Mouse (Mus musculus) kidney, adult 8-10 months (tissue): ENCODE results near the gene Mapt.

Source experiments
- DNase-seq, 2 experiments: peaks; one replicate each; pipeline ENCODE4 v3.0.0; 2022

Gene Mapt

DNA sequence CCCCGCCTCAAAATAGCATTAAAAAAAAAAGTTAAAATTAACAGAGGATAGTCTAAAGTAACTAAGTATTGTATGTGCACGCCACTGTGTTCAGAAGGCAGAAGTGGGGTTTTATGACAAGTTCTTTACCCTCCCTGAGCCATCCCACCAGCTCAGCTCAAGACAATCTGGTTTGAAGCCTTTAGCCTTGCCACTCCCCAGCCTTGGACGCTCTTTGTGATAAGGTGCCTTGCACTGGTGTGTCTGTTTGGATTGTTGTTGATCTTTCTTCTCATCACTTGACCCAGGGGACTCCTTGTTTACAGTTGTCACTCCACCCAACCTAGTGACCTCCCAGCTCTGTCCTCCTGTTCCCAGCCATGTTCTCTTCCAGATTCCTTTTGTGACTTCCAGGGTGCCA, 86.4 kb downstream of the Mapt start:
- DNase-seq = no peak

DNA sequence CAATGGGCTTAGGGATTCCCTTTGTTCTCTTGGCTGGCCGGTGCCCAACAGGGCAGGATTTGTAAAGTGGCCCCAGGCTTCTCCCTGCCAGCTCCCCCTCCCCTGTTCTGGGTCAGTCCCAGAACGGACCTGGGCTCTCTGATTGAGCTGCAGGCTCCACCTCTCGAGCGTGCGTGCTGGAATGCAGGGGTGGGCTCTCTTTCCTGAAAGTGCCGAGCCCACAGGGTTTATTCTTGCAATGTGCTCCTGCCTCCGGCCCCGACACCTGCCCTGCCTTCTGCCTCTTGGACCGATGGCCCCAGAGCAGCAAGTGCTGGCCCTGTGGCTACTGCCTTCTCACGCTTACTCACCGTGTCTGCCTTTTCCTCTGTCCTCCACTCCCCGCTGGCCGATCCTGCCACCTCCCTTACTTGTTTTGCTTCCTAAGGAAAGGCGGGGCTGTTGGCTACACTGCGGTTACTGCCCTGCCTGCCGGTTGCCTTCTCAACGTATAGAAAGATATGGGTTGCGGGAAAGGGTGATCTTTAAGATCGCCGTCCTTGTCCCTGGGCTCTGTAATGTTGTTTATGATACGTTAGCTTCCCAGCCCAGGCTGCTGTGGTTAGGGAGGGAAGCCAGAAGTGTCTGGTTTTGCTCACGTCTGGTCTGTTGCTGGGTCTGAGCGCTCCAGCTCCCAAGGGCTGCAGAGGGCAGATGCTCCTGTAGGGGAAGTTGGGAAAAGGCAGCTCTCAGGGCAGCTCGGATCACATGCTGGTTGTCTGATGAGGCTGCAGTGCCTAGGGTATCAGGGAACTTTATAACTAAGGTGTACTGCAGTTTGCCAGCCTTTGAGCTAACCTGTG, 88.0 kb downstream of the Mapt start:
- no peak for DNase-seq

DNA sequence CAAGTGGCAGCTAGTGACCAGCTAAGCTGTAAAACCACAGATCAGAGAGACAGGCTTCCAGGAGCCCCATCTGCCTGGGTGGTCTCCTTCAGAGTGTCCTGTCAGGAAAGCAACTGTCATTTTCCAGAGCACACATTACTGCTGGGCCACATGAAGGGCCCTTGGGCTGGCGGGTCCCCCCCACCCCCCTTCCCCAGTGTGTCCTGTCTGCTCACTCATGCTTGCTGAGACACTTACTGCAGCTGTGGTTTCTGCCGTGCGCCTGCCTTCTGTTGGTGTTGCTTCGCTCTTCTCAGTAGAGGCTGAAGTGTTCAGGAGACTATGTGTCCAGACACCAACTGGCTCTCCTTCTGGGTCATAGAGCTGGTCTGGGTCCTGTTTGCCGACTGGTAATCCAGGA, 89.3 kb downstream of the Mapt start:
- no peak for DNase-seq

DNA sequence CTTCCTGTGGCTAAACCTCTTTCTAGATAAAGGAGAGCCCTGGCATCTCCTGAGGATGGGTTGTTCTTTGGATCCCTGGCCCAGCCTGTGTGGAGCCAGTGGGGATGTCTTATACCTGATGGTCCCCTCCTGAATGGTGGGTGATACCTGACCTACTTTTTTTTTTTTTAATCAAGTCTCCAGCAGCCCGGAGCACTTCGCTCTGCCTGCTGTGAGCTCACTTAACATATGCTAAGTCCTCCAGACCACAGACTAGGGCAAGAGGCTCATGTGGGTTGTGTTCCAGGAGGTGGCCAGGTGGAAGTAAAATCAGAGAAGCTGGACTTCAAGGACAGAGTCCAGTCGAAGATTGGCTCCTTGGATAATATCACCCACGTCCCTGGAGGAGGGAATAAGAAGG, 91.0 kb downstream of the Mapt start:
- DNase-seq = no peak

DNA sequence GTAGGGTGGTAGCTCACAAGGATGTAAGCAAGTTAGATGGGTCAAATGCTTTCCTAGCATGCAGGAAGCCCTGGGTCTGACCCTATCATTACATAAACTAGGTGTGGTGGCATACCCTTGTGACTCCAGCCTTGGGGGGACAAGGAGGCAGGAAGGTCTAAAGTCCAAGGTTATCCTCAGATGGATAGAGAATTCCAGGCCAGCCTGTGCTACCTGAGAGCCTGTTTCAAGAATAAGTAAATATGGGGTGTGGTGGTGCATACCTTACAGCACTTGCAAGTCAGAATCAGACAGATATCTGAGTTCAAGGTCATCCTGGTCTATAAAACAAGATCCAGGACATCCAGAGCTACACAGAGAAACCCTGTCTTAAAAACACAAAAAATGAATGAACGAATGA, 96.3 kb downstream of the Mapt start:
- no peak for DNase-seq

DNA sequence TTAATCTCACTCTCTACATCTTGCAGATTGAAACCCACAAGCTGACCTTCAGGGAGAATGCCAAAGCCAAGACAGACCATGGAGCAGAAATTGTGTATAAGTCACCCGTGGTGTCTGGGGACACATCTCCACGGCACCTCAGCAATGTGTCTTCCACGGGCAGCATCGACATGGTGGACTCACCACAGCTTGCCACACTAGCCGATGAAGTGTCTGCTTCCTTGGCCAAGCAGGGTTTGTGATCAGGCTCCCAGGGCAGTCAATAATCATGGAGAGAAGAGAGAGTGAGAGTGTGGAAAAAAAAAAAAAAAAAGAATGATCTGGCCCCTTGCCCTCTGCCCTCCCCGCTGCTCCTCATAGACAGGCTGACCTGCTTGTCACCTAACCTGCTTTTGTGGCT, 96.8 kb downstream of the Mapt start:
- no peak for DNase-seq

DNA sequence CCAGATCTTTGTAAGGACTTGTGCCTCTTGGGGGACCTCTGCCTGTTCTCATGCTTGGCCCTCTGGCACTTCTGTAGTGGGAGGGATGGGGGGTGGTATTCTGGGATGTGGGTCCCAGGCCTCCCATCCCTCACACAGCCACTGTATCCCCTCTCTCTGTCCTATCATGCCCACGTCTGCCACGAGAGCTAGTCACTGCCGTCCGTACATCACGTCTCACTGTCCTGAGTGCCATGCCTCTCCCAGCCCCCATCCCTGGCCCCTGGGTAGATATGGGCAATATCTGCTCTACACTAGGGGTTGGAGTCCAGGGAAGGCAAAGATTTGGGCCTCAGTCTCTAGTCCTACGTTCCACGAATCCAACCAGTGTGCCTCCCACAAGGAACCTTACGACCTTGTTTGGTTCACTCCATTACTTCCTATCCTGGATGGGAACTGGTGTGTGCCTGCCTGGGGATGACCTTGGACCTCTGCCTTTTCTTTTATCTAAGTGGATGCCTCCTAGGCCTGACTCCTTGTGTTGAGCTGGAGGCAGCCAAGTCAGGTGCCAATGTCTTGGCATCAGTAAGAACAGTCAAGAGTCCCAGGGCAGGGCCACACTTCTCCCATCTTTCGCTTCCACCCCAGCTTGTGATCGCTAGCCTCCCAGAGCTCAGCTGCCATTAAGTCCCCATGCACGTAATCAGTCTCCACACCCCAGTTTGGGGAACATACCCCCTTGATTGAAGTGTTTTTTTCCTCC, 98.2 kb downstream of the Mapt start:
- no peak for DNase-seq

DNA sequence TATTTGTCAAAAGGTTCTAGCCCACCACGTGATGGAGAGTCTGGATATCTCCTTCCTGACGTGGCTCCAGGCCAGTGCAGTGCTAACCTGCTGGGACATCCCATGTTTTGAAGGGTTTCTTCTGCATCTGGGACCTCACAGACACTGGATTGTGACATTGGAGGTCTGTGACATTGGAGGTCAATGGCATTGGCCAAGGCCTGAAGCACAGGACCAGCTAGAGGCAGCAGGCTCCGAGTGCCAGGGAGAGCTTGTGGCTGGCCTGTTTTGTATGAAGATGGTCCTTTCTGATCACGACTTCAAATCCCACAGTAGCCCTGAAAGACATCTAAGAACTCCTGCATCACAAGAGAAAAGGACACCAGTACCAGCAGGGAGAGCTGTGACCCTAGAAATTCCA, 99.0 kb downstream of the Mapt start:
- no peak for DNase-seq

DNA sequence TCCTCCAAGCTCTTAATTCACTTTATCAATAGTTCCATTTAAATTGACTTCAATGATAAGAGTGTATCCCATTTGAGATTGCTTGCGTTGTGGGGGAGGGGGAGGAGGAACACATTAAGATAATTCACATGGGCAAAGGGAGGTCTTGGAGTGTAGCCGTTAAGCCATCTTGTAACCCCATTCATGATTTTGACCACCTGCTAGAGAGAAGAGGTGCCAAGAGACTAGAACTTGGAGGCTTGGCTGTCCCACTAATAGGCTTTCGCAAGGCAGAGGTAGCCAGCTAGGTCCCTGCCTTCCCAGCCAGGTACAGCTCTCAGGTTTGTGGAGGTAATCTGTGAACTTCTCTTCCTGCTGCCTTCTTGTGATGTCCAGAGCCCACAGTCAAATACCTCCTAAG, 100.0 kb downstream of the Mapt start:
- no peak for DNase-seq

DNA sequence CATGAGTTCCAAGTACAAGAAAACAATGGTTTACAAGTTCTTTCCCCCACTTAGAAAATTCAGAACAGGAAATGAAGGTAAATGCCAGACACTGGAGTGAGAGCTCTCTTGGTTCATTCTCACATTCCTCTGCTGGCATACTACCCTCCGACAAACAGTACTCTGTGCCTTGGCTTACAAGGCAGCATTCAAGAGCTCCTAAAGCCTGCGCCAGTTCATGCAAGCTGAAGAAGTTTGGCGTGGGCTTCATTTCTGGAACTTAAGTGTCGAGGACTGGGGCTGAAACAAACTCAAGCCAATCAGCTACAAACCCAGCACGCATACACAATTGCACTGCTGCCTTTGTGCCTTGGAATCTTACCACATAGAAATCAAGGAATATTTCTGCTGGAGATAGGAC, 100.9 kb downstream of the Mapt start:
- no peak for DNase-seq

DNA sequence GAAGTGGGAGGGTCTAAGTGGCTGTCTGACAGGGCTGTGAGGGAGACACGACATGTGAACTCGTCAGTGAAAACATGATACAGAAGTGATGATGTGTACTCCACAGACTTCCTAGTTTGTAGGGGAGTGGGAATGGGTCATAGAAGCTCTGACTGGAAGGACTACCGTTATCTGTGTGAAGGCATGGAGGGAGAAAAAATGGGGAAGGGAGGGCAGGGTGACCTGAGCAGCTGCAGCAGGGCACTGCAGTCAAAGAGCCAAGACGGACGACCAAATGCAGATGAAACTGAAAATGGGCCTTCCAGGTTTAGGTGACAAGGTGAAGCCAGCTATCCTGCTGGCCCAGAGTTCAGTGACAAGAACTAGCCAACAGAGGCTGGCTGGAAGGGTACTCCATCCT, 102.9 kb downstream of the Mapt start:
- no peak for DNase-seq

DNA sequence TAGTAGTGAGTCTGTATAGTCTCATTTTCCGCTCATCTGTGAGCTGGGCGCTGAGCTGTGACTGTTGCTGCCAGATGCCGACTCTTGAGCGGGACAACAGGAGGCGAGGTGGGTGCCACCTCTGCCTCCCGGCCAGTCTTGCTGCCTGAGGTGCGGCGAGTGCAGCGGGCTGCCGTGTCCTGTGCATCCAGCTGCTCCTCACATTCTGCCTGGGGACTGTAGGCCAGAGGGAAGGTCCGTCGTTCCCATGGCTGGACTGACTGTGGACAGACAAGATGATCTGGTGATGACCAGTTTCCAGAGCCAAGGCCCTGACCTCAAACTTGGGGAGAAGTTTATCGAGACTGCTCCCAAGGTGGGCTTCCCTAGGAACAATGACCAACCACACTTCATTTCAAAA, 103.8 kb downstream of the Mapt start:
- DNase-seq = no peak

DNA sequence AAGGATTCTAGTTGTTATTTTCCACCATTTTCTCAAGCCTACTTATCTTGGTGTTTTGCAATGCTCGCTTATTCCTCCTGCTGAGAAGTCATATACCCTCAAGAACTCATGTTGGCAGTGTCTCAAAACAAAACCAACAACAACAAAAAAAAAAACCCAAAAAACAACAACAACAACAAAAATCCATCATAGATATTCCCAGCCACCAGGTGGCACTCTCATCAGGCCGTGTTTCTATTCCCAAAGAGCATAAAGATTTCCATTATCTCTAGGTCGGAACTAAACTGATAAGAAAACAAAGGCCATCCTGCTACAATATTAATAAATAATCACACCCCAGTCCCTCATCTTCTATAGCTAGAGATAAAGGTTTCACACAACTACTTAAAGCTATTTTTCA, 115.7 kb downstream of the Mapt start:
- peak in 1 of 2 experiments; percentile 30 for DNase-seq

DNA sequence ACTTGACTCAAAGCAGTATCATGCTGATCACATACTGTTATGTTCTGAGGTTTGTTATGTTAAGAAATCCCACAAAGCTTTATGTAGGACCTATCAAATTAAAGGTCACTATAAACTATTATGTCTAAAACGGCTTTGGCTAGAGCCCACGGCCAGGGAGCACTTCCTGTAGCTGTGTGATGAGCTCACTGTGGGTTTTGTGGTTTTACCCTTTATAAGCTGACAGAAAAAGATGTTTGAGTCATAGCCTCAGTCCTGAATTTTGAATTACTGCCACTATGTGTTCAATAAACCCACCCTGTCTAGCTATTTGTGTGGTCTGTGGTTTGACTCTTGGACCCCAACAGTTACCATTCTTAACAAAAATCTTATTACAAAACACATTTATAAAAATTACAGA, 130.6 kb downstream of the Mapt start:
- no peak for DNase-seq

DNA sequence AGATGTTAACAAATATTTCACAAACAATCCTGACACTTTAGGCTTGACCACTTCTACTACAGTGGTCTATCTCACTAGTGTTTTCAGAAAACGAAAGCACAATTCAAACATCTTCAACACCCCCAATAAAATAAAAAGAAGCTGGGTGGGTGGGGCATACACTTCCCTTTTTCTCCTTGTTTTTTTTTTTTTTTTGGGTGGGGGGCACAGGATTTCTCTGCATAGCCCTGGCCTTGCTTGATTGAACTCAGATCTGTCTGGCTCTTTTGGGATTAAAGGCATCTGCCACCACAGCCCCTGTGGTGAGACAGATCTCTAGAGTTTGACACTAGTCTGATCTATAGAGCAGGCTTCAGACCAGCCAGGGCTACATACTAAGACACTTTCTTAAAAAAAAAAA, 131.5 kb downstream of the Mapt start:
- DNase-seq = no peak

DNA sequence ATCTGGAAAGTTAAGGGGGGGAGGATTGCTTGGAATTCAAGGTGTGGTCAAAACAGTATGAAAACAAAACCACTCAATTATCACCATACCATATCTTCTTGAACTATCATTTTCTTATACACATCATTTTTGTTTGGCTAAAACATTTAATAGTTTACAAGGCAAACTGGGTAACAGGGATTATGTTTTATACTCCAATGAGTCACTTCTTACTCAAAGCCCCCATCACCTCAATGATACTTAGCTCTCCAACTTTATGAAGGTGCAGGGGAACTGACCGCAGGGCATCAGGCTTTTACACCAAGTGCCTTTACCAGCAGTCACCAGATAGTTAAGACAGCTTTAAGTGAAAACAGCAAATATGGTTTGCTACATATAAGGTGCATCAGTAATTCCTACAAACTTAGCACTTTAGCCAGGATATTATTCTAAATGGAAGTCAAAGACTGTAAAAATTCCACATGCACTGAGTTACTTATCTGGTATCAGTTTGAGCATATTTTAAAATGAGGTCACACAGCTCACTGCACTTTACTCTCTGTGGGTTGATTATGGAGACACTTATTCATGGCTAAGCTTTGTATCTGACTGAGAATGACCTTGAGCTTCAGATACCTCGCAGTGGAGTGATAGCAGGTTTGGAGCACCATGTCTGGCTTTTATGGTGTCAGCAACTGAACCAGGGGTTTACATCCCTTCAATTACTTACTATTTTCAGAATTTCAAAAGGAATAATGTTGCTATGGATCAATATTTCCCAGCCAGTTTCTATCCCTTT, 132.8 kb downstream of the Mapt start:
- no peak for DNase-seq

DNA sequence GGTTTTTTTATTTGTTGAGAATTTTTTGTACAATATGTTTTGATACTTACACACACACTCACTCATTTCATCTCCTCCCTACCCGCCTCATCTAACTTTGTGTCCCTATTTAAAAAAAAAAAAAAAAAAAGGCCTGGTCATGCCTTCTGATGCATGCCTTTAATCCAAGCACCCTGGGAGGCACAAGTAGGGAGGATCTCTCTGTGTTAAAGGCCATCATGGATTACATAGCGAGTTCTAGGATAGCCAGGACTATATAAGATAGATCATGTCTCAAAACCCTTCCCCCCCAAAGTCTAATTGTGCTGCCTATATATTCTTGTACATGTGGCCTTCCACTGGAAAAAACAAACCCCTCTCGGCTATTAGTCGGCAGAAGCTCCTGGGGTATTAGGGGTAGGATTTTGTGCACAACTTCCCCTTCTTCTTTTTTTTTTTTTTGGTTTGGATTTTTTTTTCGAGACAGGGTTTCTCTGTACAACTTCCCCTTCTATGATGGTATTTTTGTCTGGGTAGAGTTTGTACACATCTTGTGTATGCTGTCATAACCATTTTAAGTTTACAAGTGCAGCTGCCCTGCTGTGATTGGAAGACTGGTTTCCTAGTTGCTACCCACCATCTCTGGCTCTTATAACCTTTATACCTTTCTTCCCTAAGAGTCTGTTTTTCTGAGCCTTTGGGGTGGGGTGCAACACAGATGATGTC, 136.4 kb downstream of the Mapt start:
- DNase-seq = no peak

DNA sequence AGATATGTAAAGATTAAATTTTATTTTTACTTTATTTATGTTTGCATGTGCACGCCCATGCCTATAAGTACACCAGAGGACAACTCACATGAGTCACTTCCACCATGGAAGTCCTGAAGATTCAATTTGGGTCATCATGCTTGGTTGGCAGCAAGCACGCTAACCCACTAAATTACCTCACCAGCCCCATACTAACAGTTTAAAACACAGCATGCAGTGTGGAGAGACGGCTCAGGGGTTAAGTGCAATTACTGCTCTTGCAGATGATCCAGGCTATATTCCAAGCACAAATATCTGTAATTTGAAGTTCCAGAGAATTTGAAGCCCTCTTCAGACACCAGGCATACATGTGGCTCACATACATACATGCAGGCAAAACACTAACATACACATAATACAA, 145.1 kb downstream of the Mapt start:
- DNase-seq = no peak

DNA sequence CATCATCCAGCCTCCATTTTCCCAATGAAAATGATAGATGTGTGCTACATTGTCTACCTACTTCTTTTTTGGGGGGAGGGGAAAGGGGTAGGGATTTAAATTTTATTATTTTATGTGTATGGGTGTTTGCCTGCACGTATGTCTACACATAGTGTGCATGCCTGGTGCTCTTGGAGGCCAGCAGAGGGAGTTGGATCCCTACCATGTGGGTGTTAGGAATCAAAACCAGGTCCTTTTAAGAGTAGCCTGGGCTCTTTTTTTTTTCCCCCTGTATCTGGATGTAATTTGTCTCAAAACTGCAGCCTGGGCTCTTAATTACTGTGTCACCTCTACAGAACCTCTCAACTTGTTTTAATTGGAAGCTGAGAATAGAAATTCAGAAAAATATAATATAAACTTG, 148.4 kb downstream of the Mapt start:
- DNase-seq = no peak
